Mouse (Mus musculus): ENCODE results near the gene Adamtsl3.

Adamtsl3 gene

GRCm38 (mm10) chr7:82335211-82336121 lies at the start of gene Adamtsl3:
TSS of gene Adamtsl3 (plus strand) at chr7:82335694.
- no peak for DNase-seq

GRCm38 (mm10) chr7:82287242-82287641 lies 48.3 kb upstream of the Adamtsl3 start:
- no peak for DNase-seq

GRCm38 (mm10) chr7:82293441-82293840 lies 42.1 kb upstream of the Adamtsl3 start:
- DNase-seq, result no peak

DNA sequence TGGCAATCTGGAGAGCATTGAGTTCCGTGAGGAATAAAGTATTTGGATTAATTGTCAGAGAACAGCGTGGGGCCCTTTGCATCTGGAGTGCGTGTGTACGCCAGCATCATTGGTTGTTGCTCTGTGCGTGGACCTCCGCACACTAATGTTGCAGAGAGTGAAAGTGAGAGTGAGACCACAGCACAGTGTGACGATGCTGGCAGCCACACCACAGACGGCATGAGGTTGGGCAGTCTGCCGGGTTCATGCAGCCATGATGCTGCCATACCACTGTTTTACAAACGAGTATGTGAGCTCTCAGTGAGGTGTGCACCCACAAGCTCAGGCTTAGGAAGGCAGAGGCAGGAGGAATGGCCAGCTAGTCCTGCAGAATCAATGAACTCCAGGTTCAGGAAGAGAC lies 41.4 kb upstream of the Adamtsl3 start:
- no peak for DNase-seq

DNA sequence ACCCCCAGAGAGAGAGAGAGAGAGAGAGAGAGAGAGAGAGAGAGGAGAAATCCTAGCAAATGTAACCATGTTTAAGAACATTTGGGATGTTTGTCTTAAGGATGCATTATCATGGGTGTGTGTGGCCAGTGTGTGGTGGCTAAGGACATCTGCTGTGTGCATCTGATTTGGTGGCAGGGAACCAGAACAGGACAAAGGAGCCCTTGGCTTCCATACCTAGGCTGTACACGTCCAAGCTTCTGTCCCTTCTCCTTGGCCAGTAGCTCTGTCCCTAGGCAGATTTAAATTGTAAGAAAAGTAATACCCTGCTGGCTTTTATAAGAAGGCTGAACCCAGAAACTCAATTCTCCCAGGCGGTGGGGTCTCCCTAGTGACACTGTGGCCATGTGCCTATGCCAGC lies 40.9 kb upstream of the Adamtsl3 start:
- no peak for DNase-seq

DNA sequence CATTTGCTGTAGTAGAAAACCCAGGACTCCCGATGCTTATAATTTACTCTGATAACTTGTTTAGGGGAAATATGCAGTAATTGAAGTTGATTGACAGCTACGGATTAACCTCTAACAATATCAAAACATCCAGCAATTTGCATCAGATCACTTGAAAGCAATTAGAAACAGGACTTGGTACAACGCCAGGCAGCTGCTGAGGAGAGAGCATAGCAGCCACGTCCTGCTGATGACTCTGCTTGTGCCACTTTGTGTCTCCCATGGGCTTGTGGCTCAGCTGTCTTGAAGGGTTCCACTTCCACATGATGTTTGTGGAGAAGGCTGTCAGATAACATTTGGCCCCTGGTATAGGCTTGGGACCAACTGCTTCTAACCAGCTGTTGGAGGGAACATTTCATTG lies 27.1 kb upstream of the Adamtsl3 start:
- DNase-seq, result no peak

GRCm38 (mm10) chr7:82318515-82318914 lies 17.0 kb upstream of the Adamtsl3 start:
- no peak for DNase-seq

GRCm38 (mm10) chr7:82326616-82327015 lies 8.9 kb upstream of the Adamtsl3 start:
- no peak for DNase-seq

DNA sequence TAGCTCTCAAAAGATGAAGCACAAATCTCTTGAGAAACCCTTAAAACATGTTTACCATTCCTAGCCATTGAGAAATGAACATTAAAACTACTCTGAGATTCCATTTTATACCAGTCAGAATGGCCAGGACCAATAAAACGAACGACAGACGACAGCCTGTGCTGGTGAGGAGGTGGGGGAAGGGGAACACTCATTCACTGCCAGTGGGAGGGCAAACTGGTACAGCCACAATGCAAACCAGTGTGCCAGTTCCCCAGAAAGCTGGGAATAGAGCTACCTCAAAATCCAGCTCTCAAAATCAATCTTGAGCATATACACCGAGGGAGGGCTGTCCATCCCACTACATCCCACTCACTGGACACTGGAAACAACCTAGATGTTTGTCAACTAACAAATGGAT lies 8.3 kb upstream of the Adamtsl3 start:
- no peak for DNase-seq

DNA sequence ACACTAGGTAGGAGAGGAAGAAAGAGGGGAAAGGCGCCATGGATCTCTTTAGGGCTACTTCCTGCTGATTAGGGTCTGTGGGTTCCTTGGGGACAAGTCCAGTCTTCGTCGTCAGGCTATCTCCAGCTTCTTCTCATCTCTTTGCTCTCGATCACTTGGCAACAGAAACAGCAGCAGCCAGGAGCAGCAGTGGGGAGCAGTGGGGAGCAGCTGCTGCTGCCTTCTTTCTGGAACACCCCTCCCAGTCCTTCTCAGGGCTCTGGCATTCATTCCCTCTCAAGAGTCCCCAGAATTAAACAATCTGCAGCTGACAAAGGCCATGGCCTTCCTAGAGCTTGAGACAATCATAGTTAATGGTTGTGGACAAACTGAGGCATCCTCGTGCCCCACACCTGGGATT lies 7.6 kb upstream of the Adamtsl3 start:
- no peak for DNase-seq

DNA sequence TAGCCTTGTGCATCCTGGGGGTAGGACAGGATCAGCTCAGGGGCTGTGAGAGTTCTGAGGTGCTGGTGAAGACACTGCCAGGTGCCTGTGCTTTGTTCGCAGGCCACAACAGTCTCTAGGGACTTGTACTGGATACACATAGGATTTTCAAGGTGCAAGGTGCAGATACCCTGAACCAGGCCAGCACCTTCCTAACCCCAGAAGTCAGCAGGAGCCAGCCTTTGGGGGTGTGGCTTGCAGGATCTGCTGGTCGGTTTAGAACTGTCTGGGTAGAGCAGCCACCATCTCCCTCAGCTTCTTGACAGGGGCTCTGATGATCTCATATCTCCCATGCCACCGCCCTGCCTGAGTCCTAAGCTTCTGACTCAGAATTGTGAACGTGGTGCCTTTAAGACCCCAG lies 5.7 kb upstream of the Adamtsl3 start:
- DNase-seq, result no peak

GRCm38 (mm10) chr7:82330860-82331259 lies 4.6 kb upstream of the Adamtsl3 start:
- no peak for DNase-seq

DNA sequence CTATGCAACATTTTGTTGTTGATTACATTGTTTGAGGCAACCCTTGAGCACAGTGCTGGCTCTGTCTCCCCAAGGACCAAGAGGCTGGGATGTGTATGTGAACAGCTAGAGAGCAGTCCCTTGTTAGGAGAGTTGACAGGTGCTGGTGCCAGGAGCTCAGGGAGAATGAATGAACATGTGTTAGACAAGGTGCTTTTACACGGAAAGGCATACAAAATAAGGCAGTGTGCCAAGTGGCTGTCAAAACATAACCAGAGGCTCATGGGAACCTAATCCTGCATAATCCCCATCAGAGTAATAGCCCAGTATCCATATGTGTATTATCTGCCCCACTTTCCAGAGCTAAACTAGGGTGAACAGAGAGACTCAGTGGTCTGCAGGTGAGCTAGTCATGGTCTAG lies 1.5 kb upstream of the Adamtsl3 start:
- no peak for DNase-seq

DNA sequence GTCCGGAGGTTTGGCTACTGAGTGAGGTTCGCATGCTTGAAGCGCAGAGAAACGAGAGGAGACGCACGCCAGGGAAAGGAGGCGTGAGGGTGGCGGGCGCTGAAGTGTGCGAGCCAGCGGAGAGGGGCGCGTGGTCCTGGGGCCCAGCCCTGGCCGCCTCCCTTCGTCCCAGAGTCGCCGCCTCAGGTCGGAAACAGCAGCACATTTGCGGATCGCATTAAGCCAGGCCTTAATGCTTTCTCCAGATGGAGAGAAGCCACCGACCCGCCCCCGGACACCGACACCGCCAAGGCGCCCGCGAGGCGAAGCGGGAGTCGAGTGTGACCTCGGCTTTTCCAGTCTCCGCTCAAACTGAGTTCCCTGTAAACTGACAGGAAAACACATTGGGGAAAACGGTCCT lies 638 bp downstream of the Adamtsl3 start:
- DNase-seq, result no peak

GRCm38 (mm10) chr7:82338121-82338520 lies 2.6 kb downstream of the Adamtsl3 start:
- no peak for DNase-seq

DNA sequence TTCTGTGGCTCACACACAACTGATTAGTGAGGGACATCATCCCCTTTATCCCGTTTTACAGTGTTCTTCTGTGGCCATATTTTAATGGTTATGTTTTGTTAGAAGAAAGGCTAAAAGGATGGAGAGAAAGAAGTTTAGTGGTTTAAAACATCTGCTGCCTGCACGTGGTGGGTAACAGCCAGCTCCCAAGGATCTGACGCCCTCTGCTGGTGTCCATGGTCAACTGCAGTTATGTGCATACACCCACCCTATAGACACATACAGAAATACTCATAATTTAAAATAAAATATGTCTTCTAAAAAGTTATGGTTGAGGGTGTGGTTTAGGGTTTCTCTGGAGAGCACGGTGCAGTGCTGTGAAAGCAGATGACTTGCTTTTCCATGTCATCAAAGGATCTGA lies 3.0 kb downstream of the Adamtsl3 start:
- no peak for DNase-seq

DNA sequence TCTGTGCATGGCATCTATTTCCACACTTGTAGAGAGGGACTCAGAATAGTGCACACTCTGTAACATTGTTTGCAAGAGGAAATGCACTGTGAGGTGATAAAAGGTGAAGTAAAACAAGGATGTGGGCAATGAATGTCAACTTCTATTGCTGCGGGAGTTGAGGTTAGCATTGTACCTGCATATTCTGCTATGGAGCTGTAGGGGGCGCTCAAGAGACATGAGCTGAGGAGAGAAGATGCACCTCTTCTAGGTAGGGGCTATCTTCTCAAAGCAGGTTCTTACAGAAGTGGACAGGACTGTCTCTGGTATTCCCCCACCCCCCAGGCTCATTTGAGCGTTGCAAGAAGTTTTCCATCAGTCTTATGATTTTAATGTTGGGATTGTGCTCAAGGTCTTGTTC lies 3.7 kb downstream of the Adamtsl3 start:
- DNase-seq, result no peak

GRCm38 (mm10) chr7:82341476-82341875 lies 6.0 kb downstream of the Adamtsl3 start:
- no peak for DNase-seq

DNA sequence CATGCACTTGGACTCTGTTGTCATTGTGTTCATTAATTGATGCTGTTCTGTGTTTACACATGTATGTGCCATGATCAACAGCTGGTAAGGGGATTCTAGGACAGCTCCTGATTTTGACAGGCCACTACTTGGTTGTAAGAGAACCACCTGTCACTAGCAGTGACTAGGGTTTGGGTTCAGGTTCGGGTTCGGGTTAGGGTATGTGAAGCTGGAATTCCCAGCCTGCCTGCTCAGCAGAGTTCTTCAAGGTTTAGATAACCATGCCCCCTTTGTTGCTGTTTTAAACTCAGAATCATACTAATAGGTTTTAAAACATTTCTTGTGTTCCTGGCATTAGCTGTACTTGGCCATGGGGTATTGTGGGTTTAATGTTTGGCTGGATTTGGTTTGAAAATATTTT lies 11.2 kb downstream of the Adamtsl3 start:
- DNase-seq, result no peak

GRCm38 (mm10) chr7:82349796-82350195 lies 14.3 kb downstream of the Adamtsl3 start:
- no peak for DNase-seq

- DNase-seq, result no peak
Measured at GRCm38 (mm10) chr7:82350421-82350820, 14.9 kb downstream of the Adamtsl3 start.

GRCm38 (mm10) chr7:82359146-82359545 lies 23.7 kb downstream of the Adamtsl3 start:
- DNase-seq, result no peak

GRCm38 (mm10) chr7:82359674-82360073 lies 24.2 kb downstream of the Adamtsl3 start:
- DNase-seq, result no peak

- no peak for DNase-seq
Measured at GRCm38 (mm10) chr7:82360186-82360585, 24.7 kb downstream of the Adamtsl3 start.

DNA sequence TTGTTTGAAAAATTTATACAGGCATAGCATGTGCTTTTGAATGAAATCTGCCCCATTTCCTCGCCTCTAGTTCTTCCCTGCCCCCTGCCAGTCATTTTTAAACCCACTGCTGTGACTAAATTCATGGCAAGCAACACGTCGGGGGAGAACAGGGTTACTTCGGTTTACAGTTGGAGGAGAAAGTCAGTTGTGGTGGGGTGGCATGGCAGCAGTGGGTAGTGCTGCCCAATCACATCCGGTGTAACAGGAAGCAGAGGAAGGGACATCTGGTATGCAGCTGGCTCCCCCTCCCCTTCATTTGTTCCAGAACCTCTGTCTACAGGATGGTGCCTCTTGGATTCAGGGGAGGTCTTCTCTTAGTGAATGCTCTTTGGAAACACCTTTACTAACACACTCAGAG lies 25.6 kb downstream of the Adamtsl3 start:
- no peak for DNase-seq

All from cerebellum, adult 11-12 months (tissue).